Mouse (Mus musculus): ENCODE data around the gene Pla2g2c.

Gene Pla2g2c

DNA sequence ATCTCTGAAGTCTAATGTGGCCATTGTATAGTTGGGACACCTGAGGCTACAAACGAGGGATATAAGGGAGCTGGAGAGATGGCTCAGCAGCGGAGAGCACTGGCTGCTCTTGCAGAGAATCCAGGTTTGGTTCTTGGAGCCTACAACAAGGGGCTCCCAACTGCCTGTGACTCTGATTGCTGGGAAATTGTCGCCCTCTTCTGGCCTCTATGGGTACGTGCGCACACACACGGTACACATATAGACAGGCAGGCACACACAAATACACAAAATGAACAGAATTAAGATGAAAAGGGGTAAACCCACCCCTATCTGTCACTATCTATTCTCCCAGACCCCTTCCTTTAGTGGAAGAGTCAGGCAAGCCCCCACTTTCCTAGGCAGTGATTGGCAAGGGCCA lies 28.0 kb downstream of the Pla2g2c start:
- DNase-seq (ENCODE audit: low spot score): no peak

DNA sequence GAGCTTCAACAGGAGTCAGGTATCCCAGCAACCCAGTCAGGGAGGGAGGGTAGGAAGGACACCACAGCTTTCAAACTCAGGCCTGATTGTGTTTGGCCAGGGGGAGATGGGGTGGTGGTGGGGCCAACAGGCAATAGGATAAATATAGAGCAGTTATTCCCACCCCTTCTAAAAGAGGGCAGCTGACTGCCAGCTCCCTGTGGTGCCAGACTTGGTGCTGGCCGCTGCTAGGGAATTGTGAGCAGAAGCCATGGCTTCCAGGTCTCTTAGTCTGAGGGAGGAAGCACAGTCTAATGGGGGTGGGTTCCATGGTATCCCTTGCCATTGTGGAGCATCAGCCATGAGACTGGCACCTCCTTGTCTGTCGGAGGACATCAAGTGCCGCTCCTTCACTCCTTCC lies 29.0 kb downstream of the Pla2g2c start:
- DNase-seq (ENCODE audit: low spot score): no peak

DNA sequence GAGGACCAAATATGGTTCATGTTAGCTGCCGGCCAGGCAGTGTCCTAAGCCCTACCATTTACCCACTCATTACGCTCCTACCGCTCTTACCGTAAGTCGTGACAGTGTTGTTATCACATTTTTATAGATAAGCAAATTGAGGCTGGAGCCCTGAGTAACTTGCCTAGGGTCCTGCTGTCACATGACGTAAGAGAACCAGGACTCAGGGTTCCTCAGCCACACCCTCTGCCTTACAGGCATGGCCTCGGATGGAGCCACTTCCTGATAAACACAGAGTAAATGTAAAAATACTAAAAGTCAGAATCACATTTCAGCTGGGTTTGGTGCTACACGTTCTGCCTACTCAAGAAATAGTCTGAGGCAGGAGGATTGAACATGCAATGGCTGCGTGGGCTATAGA lies 29.8 kb downstream of the Pla2g2c start:
- DNase-seq (ENCODE audit: low spot score): no peak

DNA sequence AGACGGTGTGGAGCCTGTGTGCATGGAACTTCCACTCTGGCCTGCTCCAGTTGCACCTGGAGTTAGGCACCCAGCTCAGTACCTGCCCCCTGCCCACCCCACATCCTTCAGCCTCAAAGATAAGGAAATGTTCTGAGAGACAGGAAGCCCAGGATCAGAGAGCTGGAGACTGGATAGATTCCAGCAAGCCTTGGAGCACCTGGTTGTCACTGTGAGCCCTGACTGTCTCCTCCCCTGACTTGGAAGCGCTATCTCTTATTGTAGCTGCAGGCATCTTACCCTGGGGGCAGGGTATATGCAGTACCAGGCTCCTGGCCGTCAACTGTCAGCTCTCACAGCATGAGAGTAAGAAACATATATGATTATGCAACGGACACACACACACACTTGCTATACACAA lies 30.8 kb downstream of the Pla2g2c start:
- DNase-seq (ENCODE audit: low spot score): no peak

DNA sequence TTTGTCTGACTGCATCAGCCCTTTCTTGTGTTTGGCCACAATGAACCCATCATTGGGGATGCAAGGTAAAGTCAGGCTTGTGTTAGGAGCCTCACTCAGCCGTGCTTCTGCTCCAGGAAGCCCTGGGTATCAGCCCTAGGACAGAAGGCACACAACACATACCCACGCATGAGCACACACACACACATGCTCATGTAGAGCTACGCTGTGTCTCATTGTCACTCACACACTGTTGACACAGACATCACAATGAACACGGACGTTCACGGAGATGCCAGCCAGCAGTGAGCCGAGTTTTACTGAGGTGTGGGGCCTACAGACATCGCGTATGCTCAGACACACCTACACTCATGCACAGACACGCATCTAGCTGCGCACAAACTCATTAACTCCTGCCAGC lies 31.4 kb downstream of the Pla2g2c start:
- DNase-seq (ENCODE audit: low spot score): no peak

DNA sequence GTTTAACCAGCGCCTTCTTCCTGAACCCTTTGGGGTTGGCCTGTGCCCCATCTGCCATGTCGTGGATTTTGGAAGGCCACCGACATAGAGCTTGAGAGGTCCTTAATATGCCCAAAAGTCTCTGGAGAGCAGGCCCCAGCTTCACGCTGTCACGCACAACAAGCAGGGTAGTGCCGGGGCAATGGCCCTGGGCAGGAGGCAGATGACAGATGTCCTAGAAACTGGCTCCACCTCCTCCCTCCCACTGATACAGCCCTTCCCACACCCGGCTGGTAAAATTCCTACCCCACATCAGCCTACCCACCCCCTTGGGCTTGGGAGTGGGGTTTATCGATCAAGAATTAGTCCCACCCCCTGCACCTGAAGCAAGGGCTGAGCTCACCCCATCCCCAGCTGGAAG lies 32.8 kb downstream of the Pla2g2c start, which contains the start of gene Pla2g2f:
Pla2g2f (minus strand) TSS at position 211 of the 400 bp plus-strand sequence.
- no peak for DNase-seq (ENCODE audit: low spot score)

DNA sequence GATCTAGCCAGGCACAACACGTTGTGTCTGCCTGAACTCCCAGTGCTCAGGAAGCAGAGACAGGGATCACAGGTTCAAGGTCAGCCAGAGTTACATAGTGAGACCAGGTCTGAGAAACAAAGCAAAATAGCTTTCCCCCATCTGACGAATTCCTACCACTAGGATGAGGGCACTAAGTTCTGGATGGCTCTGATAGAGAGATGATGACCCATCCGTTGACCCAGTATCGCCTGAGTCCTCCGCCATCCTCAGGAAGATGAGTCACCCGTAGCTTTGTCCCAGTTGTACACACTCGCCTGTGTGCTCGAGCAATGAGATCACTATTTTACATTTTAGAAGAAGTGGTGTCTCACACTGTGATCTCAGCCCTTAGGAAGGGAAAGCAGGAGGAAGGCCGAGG lies 37.7 kb downstream of the Pla2g2c start:
- DNase-seq (ENCODE audit: low spot score): no peak

DNA sequence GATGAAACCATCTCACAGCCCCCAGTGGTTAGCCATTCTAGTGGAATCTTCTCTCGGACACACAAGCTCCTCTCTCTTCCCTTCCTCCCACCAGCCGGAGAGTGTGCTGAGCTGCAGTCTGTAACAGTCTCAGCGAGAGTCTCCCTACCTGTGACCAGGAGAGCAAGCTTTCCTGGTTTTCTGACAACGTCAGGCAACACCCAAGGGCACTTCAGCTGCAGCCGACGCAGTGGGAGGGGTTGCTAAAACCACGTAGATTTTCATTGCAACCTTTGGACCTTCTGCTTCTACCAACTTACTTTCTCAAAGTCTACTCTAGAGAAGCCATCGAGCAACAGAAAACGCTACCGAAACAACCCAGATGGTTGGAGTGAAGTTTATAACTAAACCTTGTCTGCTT lies 47.4 kb downstream of the Pla2g2c start:
- DNase-seq (ENCODE audit: low spot score): no peak

DNA sequence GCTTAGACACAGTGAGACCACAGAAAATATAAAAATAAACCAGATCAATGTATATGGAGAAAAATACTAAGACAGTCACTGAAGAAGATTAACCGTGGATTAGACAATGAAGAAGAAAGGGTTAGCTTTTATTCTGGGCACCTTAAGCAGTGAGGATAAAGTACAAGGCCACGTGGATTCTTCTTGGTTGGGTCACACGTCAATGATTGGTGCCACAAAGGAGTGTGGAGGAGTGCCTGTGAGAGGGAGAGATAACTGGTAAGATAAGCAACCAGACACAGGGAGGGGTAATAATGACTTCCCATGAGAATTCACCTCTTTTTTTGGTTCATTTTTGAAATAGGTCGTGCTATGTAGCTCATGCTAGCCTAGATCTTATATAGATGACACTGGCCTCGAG lies 47.8 kb downstream of the Pla2g2c start:
- DNase-seq (ENCODE audit: low spot score): no peak

DNA sequence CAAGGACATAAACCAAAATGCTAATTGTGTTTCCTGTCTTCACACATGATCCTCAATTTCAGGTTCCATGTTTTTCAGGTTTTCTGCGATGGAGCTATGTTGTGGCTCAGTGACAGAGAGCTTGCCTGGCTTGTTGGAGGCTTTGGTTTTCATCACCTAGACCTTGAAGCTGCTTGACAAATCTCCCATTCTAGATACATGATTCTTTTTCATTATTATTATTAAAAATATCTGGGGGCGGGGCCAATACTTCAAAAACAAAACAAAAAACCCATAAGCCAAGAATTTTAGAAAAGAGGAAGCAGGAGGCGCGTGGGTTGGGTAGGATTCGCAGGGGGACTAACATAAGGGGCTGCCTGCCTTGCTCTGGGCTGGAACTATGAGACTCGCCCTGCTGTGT lies 50.8 kb downstream of the Pla2g2c start, which contains the start of gene Pla2g2d:
Pla2g2d (plus strand) TSS at position 301 of the 400 bp plus-strand sequence.
- no peak for DNase-seq (ENCODE audit: low spot score)

DNA sequence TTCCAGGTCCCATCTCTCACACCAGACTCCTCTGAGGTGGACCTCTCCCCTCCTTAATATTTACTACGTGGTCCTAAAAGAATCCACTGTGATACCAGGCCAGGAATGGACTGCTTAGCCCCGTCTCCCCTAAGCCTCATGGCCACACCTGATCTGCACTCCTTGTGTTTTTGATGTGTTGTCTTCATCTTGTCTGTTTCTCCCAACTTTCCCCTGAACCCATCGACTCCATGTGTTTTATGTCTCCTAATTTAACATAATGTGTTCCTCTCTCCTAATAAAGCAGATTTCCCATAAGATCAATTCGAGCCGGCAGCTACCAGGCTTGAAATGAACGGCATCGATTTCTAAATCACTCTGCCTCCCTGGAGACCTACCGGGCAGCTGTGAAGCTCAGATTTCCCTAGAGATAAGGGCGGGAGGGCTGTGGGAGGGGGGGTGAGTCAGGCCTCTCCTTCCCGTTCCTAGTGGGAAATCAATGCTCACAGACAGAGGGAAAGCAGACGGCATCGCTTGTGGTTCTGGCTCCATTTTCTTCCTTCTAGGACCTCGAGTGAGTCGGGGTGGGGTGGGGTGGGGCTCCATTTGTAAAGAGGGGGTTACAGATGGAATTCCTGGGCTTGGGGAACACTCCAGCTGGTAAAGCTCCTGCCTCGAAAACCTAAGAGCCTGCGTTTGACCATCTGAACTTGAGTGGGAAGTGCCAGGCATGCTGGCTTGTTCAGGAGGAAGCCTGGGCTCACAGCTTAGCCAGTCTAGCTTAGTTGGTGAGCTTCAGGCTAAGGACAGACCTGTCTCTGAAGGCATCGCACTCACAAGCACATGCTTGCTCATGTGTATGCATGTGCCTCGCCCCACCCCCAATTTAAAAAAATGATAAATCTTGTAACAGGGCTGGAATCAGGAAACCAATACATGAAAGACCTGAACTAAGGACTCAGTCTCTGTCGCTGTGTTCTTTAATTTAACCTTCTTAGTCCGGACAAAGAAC lies 53.1 kb downstream of the Pla2g2c start:
- peak; percentile 83 for DNase-seq (ENCODE audit: low spot score)

DNA sequence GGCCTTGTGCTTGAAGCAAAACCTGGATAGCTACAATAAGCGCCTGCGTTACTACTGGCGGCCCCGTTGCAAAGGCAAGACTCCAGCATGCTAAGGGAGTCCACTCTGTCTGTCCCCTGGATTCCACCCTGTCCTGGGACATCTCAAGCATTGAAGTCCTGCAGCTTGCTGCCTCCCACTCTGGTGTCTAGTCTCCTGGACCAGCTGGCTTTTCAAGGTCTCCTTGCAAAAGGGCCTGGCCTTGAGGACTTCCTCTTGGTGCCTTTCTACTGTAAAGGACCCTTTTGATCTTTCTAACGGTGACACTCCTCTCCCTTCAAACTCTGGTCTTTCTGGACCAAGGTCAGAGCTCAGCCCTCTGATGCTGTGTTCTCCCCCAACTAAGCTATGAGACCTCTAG lies 55.7 kb downstream of the Pla2g2c start:
- no peak for DNase-seq (ENCODE audit: low spot score)

DNA sequence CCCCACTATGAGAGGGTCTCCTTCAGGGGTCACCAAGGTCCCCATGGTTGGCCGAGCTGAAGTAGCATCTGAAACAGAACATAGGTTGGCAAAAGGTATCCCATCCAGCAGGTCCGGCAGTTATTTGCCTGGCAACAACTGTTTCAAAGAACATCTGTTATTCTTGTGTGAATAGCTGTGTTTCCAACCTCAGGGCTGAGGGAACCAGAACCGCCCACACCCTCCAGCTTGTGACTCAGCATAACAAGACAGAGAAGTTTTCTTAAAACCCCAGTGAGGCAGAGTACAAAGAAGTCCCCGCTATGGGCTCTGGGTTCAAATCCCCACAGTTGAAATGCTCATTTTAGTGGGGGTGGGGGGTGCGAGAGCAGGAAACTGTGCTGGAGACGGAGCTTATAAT lies 57.5 kb downstream of the Pla2g2c start:
- no peak for DNase-seq (ENCODE audit: low spot score)

DNA sequence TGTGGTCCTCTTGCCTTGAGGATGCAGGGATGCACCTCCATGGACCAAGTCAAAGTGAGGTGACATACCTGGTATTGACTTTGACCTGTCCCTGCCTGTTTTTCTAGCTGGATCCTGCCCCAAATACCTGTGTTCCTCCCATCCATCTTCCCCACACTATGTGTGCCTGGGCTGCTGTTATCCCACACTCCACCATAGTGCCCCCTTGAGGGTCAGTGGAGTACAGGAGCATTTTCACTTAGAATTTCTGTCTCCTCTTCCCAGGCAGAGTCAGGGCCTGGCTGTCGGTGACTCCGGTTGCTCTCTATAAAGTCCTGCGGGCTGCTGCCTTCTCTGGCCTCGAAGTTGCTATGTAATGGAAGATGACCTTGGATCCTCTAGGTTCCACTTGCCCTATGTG lies 61.1 kb downstream of the Pla2g2c start:
- DNase-seq (ENCODE audit: low spot score): no peak

DNA sequence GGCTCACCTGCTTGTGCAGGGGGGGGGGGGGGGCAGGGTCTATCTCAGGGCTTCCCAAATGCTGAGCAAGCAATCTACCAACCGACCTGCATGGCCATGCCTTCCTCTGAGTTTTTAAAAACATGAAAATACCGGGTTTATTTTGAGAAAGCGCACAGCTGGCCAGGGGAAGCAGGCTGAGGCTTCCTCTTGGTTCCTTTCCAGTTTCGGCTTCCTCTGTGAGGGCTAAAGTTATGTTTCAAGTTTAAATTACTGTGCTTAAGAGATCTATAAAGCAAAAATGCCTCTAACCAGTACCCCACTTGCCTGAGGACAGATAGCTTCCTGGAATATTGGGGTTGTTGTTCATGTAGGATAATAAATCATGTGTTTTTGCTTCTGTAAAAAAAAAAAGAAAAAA lies 61.5 kb downstream of the Pla2g2c start:
- DNase-seq (ENCODE audit: low spot score): no peak

DNA sequence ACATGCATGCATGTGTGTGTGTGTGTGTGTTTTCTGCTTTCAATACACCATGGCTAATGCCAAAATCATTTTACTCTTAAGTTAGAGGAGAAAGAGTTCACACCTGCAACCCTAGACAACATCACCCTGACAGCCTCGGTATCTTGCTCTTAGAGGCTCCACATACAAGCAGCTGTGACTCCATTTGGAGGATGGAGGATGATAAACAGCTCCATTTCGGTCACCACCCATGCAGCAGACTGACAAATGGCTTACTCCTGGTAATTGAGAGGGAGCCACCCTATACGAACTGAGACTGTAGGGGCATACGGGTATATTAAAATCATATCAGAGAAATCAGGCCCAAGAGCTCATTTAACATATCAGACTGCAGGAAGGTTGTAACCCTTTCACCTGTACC lies 63.8 kb downstream of the Pla2g2c start:
- no peak for DNase-seq (ENCODE audit: low spot score)

DNA sequence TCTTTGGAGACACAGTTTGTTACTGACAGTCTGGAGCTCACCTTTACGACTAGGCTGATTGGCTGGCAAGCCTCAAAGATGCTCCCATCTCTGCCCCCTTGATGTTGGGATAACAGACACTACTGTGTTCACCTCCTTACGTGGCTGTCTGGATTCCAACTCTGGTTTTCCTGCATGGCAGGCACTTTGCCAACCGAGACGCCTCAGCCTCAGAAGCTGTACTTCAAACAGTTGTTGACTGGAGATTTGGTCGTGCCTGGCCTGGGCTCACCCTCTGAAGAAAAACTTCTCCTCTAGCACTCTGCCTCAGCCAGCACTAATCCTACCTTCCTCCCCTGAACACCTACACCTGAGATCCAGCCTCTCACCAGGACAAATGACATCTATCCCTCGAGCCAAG lies 66.9 kb downstream of the Pla2g2c start:
- DNase-seq (ENCODE audit: low spot score): no peak

DNA sequence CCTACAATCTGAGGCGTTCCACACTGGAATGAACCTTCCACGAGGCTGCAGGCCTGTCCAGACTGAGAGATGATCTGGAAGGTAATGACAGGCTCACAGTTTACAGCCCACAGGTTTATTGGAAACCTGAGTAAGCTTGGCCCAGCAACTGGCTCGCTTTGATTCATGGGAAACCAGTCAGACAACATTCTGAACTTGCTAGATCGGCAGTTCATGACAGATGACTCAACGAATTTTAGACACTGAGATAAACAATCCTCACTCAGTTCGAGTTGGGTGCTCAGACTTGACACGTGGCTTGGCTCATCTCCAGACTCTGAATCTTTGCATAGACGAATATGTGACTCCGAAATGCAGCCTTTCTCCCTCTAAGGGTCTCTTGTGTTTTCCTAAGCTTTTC lies 68.0 kb downstream of the Pla2g2c start:
- peak; percentile 27 for DNase-seq (ENCODE audit: low spot score)

DNA sequence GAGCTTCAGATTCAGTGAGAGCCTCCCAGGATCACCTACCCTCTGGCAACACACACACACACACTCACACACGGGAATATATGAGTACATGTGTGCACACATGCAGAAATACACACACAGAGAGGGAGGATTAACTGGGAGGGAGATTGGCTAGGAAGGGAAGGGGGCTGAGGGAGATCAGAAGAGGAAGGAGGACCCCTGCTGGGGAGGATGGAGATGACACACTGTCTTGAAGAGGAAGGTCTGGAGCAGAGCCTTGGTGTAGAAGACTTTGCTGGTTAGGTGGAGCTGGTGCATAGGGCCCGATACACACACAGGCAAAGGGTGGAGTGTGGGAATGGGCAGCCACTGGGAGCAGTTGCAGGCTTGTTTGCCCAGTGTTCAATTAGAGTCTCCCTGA lies 68.7 kb downstream of the Pla2g2c start:
- peak; percentile 52 for DNase-seq (ENCODE audit: low spot score)

DNA sequence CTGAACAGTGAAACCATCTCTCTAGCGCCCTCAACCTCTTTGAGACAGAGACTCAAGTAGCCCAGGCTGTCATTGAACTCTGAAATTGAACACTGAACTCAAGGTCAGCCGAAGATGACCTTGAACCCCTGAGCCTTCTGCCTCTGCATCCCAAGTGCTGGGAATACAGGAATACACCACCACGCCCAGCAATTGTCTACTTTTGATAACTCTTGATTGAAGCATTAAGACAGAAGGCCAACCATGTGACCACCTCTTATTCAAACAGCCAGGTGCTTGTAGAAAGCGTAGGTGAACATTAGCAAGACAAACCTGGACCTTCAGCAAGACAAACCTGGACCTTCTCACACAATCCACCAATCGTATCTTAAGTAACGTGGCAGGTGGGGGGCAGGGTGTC lies 69.8 kb downstream of the Pla2g2c start:
- DNase-seq (ENCODE audit: low spot score): no peak

Measured in MN1 (cell line).